Mouse (Mus musculus) gastrocnemius, adult 2 months (tissue): Measurements from ENCODE around the gene Gbgt1. TPM values are rescaled to one million over a fixed set of nuclear protein-coding genes. Genes with fewer than 3 reads are reported as not detected.
A peak's percentile ranks its signal among the peaks of the same experiment; 100 is the strongest.
"Not testable (repeated sequence)": the region's sequence is repeated elsewhere in the genome, so short reads cannot be mapped to it uniquely, and the experiment has no call there.

Experiments
- DNase-seq: peaks from one replicate; pipeline ENCODE4 v3.0.0; 2022
- H3K27ac ChIP-seq: fragments of 200-600 bp; 2 replicates; pipeline ENCODE4 v1.8.1; 2022; ENCODE audit warnings: mild to moderate bottlenecking
- H3K4me3 ChIP-seq: fragments of 200-600 bp; 2 replicates; pipeline ENCODE4 v1.8.1; 2022; ENCODE audit warnings: mild to moderate bottlenecking, moderate library complexity
- CTCF ChIP-seq: fragments of 200-600 bp; IDR thresholded peaks from 2 replicates; pipeline ENCODE4 v1.8.1; 2022; ENCODE audit warnings: antibody characterized with exemption, mild to moderate bottlenecking, moderate library complexity
- intact Hi-C: fragments of 180-260 bp; cut with DNase I; formaldehyde crosslinking; loops from one replicate; pipeline ENCODE4 v1.15.1; 2025
- total RNA-seq, 2 experiments: library from RNA; stranded (reverse); gene quantifications; 2 replicates each; pipeline ENCODE4 v1.2.3; 2021

The Gbgt1 gene
- total RNA-seq, 2 experiments from 2014 or later = 0.56 to 1.1 TPM

DNA sequence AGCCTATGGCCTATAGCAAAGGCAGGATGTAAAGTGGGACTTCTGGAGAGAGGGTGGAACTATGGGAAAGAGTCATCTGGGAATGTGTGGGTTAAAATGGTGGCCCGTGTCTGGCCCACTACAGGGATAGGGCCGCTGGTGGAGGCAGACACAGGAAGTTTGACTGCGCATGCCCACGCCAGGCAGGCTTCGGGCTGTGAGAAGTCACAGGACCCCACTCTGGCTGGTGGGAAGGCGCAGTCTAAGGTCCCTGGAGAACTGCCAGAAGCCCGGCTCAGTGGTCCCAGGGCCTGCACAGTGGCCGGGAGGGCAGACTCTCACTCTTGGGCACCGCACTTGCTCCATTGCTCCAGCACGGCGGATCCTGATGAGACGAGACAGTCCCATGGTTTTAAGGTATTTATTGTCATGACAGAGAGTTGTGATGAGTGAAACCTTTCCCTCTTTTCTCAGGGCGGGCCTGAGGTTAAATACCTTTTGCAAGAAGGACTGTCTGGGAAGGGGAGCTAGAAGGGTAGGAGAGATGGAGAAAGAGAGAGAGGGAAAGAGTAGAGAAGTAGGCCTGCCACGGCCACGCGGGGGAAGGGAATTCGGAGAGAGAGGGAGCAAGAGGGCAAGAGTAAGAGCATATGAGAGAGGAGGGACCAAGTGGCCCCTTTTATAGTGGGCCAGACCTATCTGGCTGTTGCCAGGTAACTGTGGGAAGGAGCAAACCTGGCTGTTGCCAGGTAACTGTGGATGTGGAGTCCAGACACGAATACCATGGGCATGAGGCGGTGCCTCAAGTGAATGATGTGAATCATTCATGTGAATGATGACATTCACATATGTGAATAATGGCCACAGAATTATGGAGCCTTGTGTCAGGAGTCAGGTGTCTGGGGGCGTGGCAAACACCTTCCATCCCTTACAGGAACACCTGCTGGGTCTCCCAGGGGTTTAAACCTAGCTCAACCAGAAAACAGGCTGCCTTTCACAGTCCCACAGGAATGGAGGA, 17.2 kb upstream of the Gbgt1 start:
- no peak for TF ChIP-seq CTCF
- intact Hi-C loops = no loop called here
- peak overlapping the region; percentile 54 for H3K4me3 ChIP-seq

GRCm38 (mm10) chr2:28483861-28484260, 12.8 kb upstream of the Gbgt1 start:
- TF ChIP-seq CTCF = no peak
- no peak overlapping the region for H3K4me3 ChIP-seq
- DNase-seq = no peak
- intact Hi-C loops = no loop called here
- no peak overlapping the region for H3K27ac ChIP-seq

More for the DNA sequence above, 17.2 kb upstream of the Gbgt1 start:
- DNase-seq = no peak
- no peak overlapping the region for H3K27ac ChIP-seq

GRCm38 (mm10) chr2:28494521-28494920, 2.2 kb upstream of the Gbgt1 start:
- no peak for TF ChIP-seq CTCF

DNA sequence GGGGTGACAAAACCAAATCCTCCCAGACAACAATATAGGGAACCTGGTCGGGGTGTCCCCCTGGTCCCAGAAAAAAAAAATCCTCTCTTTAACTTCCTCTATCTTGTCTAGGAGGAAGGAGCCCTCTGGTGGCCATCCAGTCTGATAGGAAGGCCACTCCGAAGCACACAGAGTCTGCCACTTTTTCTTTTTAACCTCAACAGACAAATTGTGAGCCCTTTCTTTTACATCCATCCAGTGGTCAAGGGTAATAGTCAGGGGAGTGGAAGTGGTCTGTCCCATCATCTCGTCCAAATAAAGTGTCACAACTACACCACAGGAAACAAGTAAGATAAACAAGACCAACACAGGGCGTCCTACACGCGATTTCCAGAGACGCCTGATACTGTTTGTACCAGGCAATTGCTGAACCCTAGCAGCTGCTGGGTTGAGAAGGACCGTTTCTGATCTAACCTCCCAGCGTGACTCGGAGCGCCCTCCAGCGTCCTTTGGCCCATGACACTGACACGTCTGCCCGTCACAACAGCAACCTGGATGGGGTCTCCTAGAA, 1.4 kb upstream of the Gbgt1 start:
- TF ChIP-seq CTCF = peak; percentile 29; the same call in 1 of the 2 replicates

More at GRCm38 (mm10) chr2:28494521-28494920, 2.2 kb upstream of the Gbgt1 start:
- H3K4me3 ChIP-seq = no peak overlapping the region
- intact Hi-C loops = no loop called here
- H3K27ac ChIP-seq = no peak overlapping the region
- no peak for DNase-seq

DNA sequence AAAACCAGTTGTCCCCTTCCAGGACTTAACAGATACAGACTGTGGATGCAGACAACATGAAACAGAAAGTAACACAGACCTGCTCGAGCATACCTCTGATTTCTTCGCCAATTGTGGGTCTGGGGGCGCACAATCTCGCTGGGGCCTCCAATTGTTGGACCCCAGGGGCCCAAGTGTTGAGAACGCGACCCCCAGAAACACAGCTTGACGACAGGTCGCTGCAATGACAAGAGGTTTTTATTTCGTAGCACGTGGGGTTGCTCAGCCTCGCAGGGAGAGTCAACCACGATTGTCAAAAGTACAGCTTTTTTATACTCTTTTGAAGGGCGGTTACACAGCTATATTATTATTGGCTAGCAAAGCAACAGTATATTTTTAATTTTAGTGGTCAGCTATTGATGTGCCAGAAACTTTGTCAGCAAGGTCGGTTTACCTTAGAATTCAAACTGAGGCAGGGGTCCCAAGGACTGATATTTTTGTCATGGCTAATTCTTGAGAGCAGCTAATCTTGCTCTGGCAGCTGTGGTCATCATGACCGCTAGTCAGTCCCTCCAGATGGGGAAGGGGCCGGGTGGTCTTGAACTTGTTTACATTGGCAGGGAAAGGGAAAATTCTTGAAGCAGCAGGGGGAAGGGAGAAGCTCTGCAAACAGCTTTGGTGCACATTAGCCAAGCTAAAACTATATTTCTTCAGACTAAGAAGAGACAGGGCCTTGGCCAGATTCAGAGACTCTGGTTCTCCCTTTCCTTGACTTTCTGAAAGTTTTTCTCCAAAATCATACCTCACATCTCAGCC, 693 bp upstream of the Gbgt1 start:
- peak overlapping the region; percentile 1; the same call in 1 of the 2 replicates for H3K4me3 ChIP-seq
- H3K27ac ChIP-seq = no peak overlapping the region
- no peak for DNase-seq
- no peak for TF ChIP-seq CTCF
- intact Hi-C loops = no loop called here

More for the DNA sequence above, 1.4 kb upstream of the Gbgt1 start:
- no peak for DNase-seq
- peak overlapping the region; percentile 7; the same call in 1 of the 2 replicates for H3K4me3 ChIP-seq
- H3K27ac ChIP-seq = no peak overlapping the region
- intact Hi-C loops = no loop called here

DNA sequence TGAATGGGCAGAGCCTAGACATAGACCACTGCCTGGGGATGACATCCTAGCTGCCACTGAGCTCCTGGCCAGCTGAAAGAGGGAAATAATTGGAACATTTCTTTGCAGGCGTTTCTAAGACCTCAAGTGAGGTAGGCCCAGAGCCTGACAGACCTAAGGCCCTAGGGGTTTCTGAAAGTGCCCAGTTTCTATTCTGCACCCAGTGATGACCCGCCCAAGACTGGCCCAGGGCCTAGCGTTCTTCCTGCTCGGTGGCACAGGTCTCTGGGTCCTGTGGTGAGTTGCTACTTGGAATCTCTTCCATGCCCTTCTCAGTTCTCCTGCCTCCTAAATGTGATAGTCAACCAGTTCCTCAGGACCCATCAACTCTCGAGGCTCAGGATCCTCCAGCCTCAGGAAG, 870 bp downstream of the Gbgt1 start:
- Histone ChIP-seq H3K27ac (no peak overlapping the region), H3K4me3 (peak overlapping the region; percentile 54)
- no peak for DNase-seq
- no peak for TF ChIP-seq CTCF
- intact Hi-C loops = no loop called here

- intact Hi-C loops = no loop called here
- Histone ChIP-seq H3K27ac (no peak overlapping the region), H3K4me3 (peak overlapping the region; percentile 18; the same call in 1 of the 2 replicates)
- no peak for DNase-seq
- TF ChIP-seq CTCF = no peak
Observed at GRCm38 (mm10) chr2:28498431-28498830, 1.7 kb downstream of the Gbgt1 start.

DNA sequence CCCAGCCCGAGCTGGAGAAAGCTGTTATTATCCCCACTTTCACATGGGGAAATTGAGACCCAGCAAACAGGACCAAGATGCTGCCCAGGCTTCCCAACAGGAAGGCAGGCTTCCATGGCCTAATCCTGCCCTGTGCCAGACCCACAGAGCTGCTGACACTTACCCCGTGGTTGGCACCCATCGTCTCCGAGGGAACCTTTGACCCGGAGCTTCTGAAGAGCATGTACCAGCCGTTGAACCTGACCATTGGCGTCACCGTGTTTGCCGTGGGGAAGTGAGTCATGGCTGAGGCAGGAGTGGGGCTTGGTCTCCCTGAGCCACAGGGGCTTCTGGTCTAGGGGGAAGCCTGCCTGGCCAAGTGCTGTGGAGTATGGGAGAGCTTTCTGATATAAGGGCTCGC, 6.3 kb downstream of the Gbgt1 start:
- Histone ChIP-seq H3K27ac (no peak overlapping the region), H3K4me3 (no peak overlapping the region)
- DNase-seq = no peak
- intact Hi-C loops = no loop called here
- TF ChIP-seq CTCF = no peak

GRCm38 (mm10) chr2:28504676-28505075, 8.0 kb downstream of the Gbgt1 start:
- intact Hi-C loops = no loop called here

GRCm38 (mm10) chr2:28505795-28506194, 9.1 kb downstream of the Gbgt1 start, which contains the start of gene Gm10134:
TSS of gene Gm10134 (plus strand) at chr2:28506095.
- no peak for TF ChIP-seq CTCF
- H3K4me3 ChIP-seq = no peak within 1 kb of the TSS
- intact Hi-C loops = no loop called here
- no peak within 1 kb of the TSS for H3K27ac ChIP-seq
- DNase-seq = no peak

More at GRCm38 (mm10) chr2:28504676-28505075, 8.0 kb downstream of the Gbgt1 start:
- no peak for TF ChIP-seq CTCF
- DNase-seq = no peak
- Histone ChIP-seq H3K4me3 (no peak overlapping the region), H3K27ac (no peak overlapping the region)

GRCm38 (mm10) chr2:28506291-28506690, 9.6 kb downstream of the Gbgt1 start:
- Histone ChIP-seq H3K27ac (no peak overlapping the region), H3K4me3 (no peak overlapping the region)
- TF ChIP-seq CTCF = no peak
- intact Hi-C loops = no loop called here
- DNase-seq = no peak

DNA sequence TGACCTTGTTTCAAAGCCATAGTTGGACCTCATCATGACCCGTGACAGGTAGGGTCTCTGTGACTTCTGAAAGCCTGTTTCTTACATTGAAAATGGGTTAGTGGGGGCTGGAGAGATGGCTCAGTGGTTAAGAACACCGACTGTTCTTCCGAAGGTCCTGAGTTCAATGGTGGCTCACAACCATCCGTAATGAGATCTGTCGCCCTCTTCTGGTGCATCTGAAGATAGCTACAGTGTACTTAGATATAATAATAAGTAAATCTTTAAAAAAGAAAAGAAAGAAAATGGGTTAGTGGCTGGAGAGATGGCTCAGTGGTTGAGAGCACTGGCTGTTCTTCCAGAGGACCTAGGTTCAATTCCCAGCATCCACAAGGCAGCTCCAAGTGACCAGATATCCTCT, 14.9 kb downstream of the Gbgt1 start:
- H3K27ac ChIP-seq, intact Hi-C loops, DNase-seq, H3K4me3 ChIP-seq: not testable (repeated sequence)
- peak; percentile 38 for TF ChIP-seq CTCF
